Mouse (Mus musculus): Measurements from ENCODE around the gene Cul9.
A peak's percentile ranks its signal among the peaks of the same experiment; 100 is the strongest.

Gene Cul9

GRCm38 (mm10) chr17:46553469-46553868 is 7.3 kb upstream of the Cul9 start:
- no peak for DNase-seq (ENCODE audit: low spot score in 2 of 2)

- peak; percentile 86 to 87 for DNase-seq (ENCODE audit: low spot score in 2 of 2)
Observed at GRCm38 (mm10) chr17:46552841-46553423, 6.7 kb upstream of the Cul9 start.

- no peak for DNase-seq (ENCODE audit: low spot score in 2 of 2)
Observed at GRCm38 (mm10) chr17:46552151-46552550, 6.0 kb upstream of the Cul9 start.

- no peak for DNase-seq (ENCODE audit: low spot score in 2 of 2)
Observed at GRCm38 (mm10) chr17:46551369-46551768, 5.2 kb upstream of the Cul9 start.

GRCm38 (mm10) chr17:46550904-46551303 is 4.7 kb upstream of the Cul9 start:
- no peak for DNase-seq (ENCODE audit: low spot score in 2 of 2)

GRCm38 (mm10) chr17:46549642-46550041 is 3.5 kb upstream of the Cul9 start:
- DNase-seq (ENCODE audit: low spot score in 2 of 2): no peak

GRCm38 (mm10) chr17:46549193-46549592 is 3.0 kb upstream of the Cul9 start:
- DNase-seq (ENCODE audit: low spot score in 2 of 2): no peak

GRCm38 (mm10) chr17:46548741-46549140 is 2.6 kb upstream of the Cul9 start:
- no peak for DNase-seq (ENCODE audit: low spot score in 2 of 2)

- DNase-seq (ENCODE audit: low spot score in 2 of 2): no peak
Observed at GRCm38 (mm10) chr17:46547923-46548322, 1.7 kb upstream of the Cul9 start.

- no peak for DNase-seq (ENCODE audit: low spot score in 2 of 2)
Observed at GRCm38 (mm10) chr17:46546995-46547394, 807 bp upstream of the Cul9 start.

- DNase-seq (ENCODE audit: low spot score in 2 of 2): no peak
Observed at GRCm38 (mm10) chr17:46546591-46546990, 403 bp upstream of the Cul9 start.

- no peak for DNase-seq (ENCODE audit: low spot score in 2 of 2)
Observed at GRCm38 (mm10) chr17:46543661-46544060, 2.5 kb downstream of the Cul9 start.

- DNase-seq (ENCODE audit: low spot score in 2 of 2): peak; percentile 45 to 55
Observed at GRCm38 (mm10) chr17:46525579-46526307, 20.4 kb downstream of the Cul9 start.

- no peak for DNase-seq (ENCODE audit: low spot score in 2 of 2)
Observed at GRCm38 (mm10) chr17:46525065-46525464, 21.1 kb downstream of the Cul9 start.

- no peak for DNase-seq (ENCODE audit: low spot score in 2 of 2)
Observed at GRCm38 (mm10) chr17:46521963-46522668, 24.1 kb downstream of the Cul9 start.

- no peak for DNase-seq (ENCODE audit: low spot score in 2 of 2)
Observed at GRCm38 (mm10) chr17:46521174-46521573, 25.0 kb downstream of the Cul9 start.

GRCm38 (mm10) chr17:46520385-46520979 is 25.7 kb downstream of the Cul9 start:
- DNase-seq (ENCODE audit: low spot score in 2 of 2): no peak

- DNase-seq (ENCODE audit: low spot score in 2 of 2): no peak
Observed at GRCm38 (mm10) chr17:46519971-46520370, 26.2 kb downstream of the Cul9 start.

- no peak for DNase-seq (ENCODE audit: low spot score in 2 of 2)
Observed at GRCm38 (mm10) chr17:46513329-46513728, 32.9 kb downstream of the Cul9 start.

GRCm38 (mm10) chr17:46511059-46511710 is 35.0 kb downstream of the Cul9 start:
- DNase-seq (ENCODE audit: low spot score in 2 of 2): no peak

GRCm38 (mm10) chr17:46505617-46506016 is 40.6 kb downstream of the Cul9 start:
- DNase-seq (ENCODE audit: low spot score in 2 of 2): no peak
